Mouse (Mus musculus) megakaryocyte, embryonic 14.5 days (primary cell): Measurements from ENCODE around the gene Aunip. TPM values are rescaled to one million over a fixed set of nuclear protein-coding genes. Genes with fewer than 3 reads are reported as not detected.

Source experiments
- H3K27me3 ChIP-seq: replicated peaks from 2 replicates; pipeline ENCODE3; 2012; ENCODE audit warnings: inconsistent platforms
- H3K36me3 ChIP-seq: replicated peaks from 2 replicates; pipeline ENCODE3; 2012; ENCODE audit warnings: low read length, inconsistent platforms, mixed read lengths
- H3K4me1 ChIP-seq: 2 replicates; pipeline ENCODE4 v1.6.1; 2012; ENCODE audit warnings: inconsistent platforms
- H3K4me3 ChIP-seq: replicated peaks from 2 replicates; pipeline ENCODE3; 2012; ENCODE audit warnings: moderate library complexity, mild to moderate bottlenecking, inconsistent platforms
- H3K9me3 ChIP-seq: 2 replicates; pipeline ENCODE4 v1.6.1; 2012; ENCODE audit warnings: inconsistent platforms
- FLI1 ChIP-seq: IDR thresholded peaks from 2 replicates; pipeline ENCODE4 v1.6.1; 2012; ENCODE audit warnings: low read length, inconsistent platforms, mixed read lengths
- GATA1 ChIP-seq: IDR thresholded peaks from 3 replicates; pipeline ENCODE4 v1.6.1; 2012; ENCODE audit warnings: mixed read lengths, low read length, inconsistent platforms, borderline replicate concordance
- polyA plus RNA-seq: library from polyadenylated mRNA; stranded (reverse); fragments of >175 nt; gene quantifications from 2 replicates; pipeline ENCODE4 v1.2.3, GENCODE M21; 2012; ENCODE audit warnings: low replicate concordance; ENCODE audit not compliant: insufficient read depth

Gene Aunip
- polyA plus RNA-seq, 1 experiment = 0.54 TPM

DNA sequence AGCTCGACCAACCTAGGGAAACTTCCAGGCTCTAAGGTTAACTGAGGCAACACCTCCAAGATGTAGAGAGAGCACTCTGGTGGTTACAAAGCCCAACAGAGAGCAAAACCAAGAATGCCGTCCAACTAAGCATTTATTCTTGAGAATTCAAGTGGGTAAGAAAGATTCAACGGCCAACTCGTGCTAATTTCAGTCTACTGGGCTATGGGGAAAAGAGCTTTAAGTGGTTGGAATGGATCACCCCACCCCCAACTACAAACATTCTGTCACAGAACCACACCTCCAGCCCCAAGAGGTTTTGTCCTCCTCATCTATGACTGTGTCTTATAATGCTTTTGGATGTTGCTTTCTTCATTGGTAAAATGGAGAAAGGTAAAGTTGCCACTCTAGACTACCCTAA, 22.1 kb downstream of the Aunip start:
- Histone ChIP-seq H3K36me3 (peaks cover 42% of the 10 kb centered on the region), H3K9me3 (no peaks in the 10 kb centered on the region), H3K4me1 (peaks cover 54% of the 10 kb centered on the region), H3K4me3 (peak overlapping the region; percentile 80), H3K27me3 (no peaks in the 10 kb centered on the region)
- TF ChIP-seq FLI1 (no peak), GATA1 (no peak)

DNA sequence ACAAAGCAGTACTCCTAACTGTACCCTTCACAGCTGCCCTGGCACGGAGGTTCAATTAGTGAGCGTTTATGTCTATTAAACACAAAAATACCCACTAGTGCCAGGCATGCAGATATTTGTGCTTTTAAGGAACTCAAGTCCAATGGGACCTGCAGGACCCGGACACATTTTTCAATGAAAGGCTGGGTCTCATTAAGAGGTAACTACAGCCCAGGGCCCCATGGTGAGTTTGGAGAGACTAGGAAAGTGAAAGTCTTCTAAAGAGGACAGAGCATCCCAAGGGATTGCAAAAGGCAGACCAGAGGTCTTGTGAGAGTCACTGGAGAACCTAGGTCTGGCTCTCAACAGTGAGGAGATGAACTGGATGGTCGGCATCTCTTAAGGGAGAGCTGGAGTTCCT, 22.6 kb downstream of the Aunip start:
- peaks cover 37% of the 10 kb centered on the region for H3K36me3 ChIP-seq
- H3K4me1 ChIP-seq = peaks cover 54% of the 10 kb centered on the region
- H3K9me3 ChIP-seq = no peaks in the 10 kb centered on the region
- no peak for TF ChIP-seq GATA1
- no peak for TF ChIP-seq FLI1
- H3K27me3 ChIP-seq = no peaks in the 10 kb centered on the region
- H3K4me3 ChIP-seq = peak overlapping the region; percentile 97

DNA sequence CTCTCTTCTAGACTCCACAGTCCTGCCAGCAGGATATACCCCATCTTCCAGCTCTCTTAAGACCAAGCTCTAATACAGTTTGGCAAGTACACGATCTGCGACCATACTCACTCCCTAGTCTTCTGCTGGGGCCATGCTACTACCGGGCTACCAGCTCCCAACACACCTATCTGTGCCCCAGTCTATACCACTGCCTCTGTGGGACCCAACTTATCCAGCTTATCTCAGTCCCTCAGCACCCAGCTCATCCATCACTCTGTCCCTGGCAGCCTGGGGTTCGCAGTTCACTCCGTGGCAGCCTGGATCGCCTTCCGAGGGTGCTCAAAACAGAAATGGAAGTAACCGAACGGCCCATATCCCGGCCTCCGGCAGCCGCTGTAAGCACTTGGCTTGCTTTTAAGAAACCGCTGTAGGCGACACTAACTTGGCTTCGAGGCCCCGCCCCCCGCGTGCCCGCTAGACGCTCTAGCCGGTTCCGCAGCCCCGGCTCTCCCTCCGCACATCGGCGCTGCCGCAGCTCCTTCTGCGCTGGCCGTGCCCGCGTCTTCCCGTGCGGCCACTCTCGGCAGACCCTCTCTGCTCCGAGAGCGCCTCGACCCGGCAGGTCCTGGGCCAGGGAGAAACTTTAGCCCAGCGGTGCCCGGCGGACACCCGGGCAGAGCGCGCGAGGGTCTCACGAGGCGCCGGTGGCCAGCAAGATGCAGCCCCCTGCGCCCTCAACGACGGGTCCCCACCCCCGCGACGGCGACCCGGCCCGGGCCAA, 23.5 kb downstream of the Aunip start:
- Histone ChIP-seq H3K27me3 (peaks cover 3% of the 10 kb centered on the region), H3K4me3 (peak overlapping the region; percentile 97), H3K4me1 (peaks cover 54% of the 10 kb centered on the region), H3K36me3 (peaks cover 35% of the 10 kb centered on the region), H3K9me3 (no peaks in the 10 kb centered on the region)
- TF ChIP-seq GATA1 (no peak), FLI1 (no peak)

DNA sequence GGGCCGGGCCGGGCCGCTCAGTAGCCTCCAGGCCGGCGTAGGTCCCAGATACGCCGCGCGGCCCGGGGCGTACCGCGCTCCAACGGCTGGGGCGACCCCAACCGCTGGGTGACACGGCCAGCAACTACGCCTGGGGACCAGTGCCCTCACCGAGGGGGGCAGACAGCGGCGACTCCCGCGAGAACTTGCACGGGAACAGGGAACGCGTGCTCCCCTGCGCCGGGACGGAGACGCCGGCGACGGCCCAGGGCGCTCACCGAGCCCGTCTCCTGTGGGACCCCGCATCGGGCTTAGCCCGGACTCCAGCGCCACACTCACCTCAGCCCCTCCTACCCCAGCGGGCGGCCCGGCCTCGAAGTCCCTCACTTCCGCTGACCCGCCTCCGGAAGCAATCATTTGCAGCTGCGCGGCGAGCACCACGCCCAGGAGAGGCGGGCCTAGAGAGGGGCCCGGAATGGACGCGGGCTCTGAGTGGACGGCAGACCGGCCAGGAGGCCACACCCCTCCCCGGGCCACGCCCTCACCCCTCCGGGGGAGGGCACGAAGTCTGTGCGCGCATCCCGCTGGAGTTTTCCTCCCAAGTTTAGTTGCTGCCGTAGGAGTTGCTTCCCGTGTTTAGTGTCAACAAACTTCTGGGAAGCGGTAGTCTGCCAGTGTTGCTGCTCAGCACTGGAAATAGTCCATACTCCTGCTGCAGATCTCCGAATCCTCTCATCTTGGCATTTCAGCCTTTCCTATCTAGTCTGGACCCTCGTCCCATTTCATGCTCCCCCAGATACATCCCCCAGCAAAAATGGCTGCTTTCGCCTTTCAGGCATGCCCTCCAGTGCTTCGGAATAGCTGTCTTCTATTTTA, 24.4 kb downstream of the Aunip start, which contains the start of gene Mtfr1l:
TSS of gene Mtfr1l (minus strand) at position 456 of the 855 bp plus-strand sequence.
- Histone ChIP-seq H3K27me3 (peaks cover 3% of the 10 kb centered on the region), H3K4me3 (peak within 1 kb of the TSS; percentile 97), H3K36me3 (peaks cover 35% of the 10 kb centered on the region), H3K9me3 (no peaks in the 10 kb centered on the region), H3K4me1 (peaks cover 52% of the 10 kb centered on the region)
- TF ChIP-seq FLI1 (no peak), GATA1 (no peak)

DNA sequence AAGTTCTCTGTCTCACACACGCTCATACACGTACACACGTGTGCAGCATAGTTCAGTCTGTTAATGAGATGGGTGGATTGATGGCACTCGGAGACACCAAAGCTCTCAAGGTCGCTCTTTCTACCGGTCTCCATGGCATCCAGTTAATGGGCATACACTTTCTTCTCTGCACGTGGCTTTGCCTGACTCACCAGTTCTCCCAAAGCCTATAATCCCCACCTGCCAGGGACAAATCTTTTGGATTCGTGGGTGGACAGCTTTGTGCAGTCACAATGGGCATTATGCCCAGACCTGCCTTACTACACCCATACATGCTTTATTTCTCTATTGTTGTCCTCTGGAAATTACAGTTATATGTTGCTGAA, 25.0 kb downstream of the Aunip start:
- peaks cover 35% of the 10 kb centered on the region for H3K36me3 ChIP-seq
- peaks cover 3% of the 10 kb centered on the region for H3K27me3 ChIP-seq
- TF ChIP-seq FLI1 (no peak), GATA1 (no peak)
- H3K4me3 ChIP-seq = peak overlapping the region; percentile 97
- no peaks in the 10 kb centered on the region for H3K9me3 ChIP-seq
- peaks cover 48% of the 10 kb centered on the region for H3K4me1 ChIP-seq

DNA sequence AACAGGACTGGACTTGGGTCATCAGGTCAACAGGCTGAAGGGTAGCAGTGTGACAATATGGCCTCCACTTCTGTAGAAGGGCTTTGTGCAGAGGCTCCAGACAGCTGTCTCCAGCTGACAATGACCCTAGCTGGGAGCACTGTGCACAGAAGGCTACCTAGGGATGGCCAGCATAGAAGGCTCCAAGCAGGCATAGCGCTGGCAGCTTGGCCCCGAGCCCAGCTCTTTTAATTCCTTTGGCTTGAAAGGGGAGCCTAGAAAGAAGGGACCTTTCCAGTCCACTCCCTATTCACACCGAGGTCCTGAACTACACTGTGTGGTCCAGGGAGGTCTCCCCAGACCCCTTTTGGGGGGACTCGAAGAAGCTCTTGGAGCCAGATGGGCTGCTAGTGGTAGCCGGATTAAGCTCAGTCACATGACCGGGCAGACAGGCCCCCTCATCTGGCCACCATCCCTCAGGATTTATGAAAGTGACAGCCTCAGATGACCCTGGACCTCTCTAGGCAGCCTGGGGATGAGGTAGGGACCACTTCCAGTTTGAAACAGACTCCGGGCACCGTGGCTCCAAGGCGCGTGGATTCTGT, 28.3 kb downstream of the Aunip start:
- H3K36me3 ChIP-seq = peaks cover 49% of the 10 kb centered on the region
- peaks cover 27% of the 10 kb centered on the region for H3K4me1 ChIP-seq
- H3K4me3 ChIP-seq = no peak overlapping the region
- H3K9me3 ChIP-seq = no peaks in the 10 kb centered on the region
- no peak for TF ChIP-seq GATA1
- no peak for TF ChIP-seq FLI1
- H3K27me3 ChIP-seq = peaks cover 5% of the 10 kb centered on the region

DNA sequence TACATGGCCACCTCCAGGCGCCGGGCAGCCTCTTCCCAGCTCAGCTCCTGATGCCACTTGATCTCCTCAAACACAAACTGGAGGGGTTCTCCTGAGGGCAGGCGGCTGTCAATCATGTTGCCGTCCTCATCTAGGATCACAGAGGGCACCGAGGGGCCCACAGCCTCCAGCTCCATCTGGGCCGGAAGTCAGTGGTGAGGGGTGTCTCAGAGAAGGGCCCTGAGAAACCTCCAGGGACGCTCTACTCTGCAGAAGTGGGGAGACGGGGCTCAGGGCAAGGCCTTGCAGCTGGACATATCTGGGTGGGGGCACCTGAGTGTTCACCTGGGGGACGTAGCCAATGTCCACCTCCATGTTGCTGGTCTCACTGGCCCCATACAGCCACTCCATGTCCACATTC, 31.9 kb downstream of the Aunip start:
- peaks cover 82% of the 10 kb centered on the region for H3K36me3 ChIP-seq
- H3K4me3 ChIP-seq = no peak overlapping the region
- peaks cover 19% of the 10 kb centered on the region for H3K4me1 ChIP-seq
- peaks cover 26% of the 10 kb centered on the region for H3K27me3 ChIP-seq
- TF ChIP-seq GATA1 (no peak), FLI1 (no peak)
- H3K9me3 ChIP-seq = no peaks in the 10 kb centered on the region

DNA sequence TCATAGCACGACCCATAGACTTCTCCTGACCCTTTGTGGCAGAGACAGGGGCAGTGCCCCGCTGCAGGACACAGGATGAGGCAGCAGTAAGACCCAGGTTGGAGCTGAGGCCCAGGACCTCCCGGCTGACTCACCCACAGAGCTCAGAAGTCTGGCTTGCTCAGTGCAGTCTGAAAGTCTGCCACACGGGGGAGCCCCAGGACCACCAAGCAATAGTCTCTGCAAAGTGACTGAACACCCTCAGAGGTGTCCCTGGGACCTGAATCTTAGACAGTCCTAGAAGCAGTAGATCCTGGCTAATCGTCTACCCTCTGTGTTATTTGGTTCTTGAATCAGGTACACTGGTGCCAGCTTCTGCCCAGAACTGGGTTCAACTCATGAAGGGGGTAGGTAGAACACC, 32.5 kb downstream of the Aunip start:
- peaks cover 24% of the 10 kb centered on the region for H3K4me1 ChIP-seq
- H3K36me3 ChIP-seq = peaks cover 87% of the 10 kb centered on the region
- H3K4me3 ChIP-seq = no peak overlapping the region
- TF ChIP-seq FLI1 (no peak), GATA1 (no peak)
- no peaks in the 10 kb centered on the region for H3K9me3 ChIP-seq
- H3K27me3 ChIP-seq = peaks cover 28% of the 10 kb centered on the region

DNA sequence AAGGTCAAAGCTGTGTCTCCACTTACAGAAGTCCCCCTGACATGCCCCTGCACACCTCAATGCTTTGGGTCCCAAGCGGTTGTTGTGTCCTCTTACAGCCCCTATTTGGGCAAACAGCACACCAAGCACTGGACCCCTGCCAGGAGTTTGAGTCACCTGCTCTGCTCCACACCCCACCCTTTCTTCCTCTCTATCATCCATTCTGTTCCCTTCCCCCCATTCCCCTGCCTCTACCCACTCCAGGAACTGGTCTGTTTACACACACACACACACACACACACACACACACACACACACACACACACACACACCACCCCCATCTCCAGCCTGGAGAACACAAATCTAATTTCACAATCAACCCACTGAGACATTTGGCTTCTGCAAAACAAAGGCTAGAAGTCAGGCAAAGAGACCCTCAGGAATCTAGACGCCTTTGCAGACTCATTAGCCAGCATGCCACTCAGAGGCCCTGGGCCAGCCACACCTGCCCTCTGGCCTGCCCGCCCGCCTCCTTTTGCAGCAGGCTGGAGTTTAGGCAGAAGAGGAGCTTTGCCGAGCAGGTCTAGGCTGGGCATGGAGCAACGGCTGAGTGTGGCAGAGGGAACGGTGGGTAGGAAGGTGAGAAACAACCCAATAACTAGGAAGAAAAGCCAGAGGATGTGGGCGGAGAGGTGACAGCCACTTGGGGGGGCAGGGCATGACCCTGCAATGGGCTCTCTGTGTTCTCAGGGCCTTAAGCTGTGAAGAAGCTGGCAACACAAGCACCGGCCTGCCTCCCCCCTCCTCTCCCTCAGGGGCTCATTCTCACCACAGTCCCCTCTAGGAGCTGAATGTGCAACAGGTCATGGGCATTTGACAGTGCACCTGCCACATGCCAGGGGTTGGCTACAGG, 36.3 kb downstream of the Aunip start:
- peaks cover 14% of the 10 kb centered on the region for H3K9me3 ChIP-seq
- H3K27me3 ChIP-seq = peaks cover 43% of the 10 kb centered on the region
- H3K4me1 ChIP-seq = peaks cover 43% of the 10 kb centered on the region
- no peak for TF ChIP-seq GATA1
- TF ChIP-seq FLI1 = no peak
- H3K4me3 ChIP-seq = peak overlapping the region; percentile 20
- H3K36me3 ChIP-seq = peaks cover 80% of the 10 kb centered on the region
